Mouse (Mus musculus) heart, postnatal 0 days (tissue): ENCODE data around the gene Ehmt2. TPM values are rescaled to one million over a fixed set of nuclear protein-coding genes. Genes with fewer than 3 reads are reported as not detected.

Experiments
- ATAC-seq: fragments of 200-750 bp; cut with Nextera tagmentation; 2 replicates; pipeline ENCODE4 v1.8.0; 2017; ENCODE audit warnings: low read depth, moderate number of reproducible peaks, moderate library complexity; ENCODE audit not compliant: insufficient read depth
- DNase-seq: peaks from one replicate; pipeline ENCODE4 v3.0.0-alpha.2; 2016; ENCODE audit warnings: low spot score
- H3K27ac ChIP-seq: fragments of 300-500 bp; sonication (generic); 2 replicates; pipeline ENCODE4 v1.5.1; 2014; ENCODE audit warnings: low read depth, mild to moderate bottlenecking
- H3K27me3 ChIP-seq: fragments of 300-500 bp; sonication (generic); 2 replicates; pipeline ENCODE4 v1.6.1; 2014; ENCODE audit warnings: low read length, mixed read lengths; ENCODE audit not compliant: control insufficient read depth, insufficient read depth
- H3K36me3 ChIP-seq: fragments of 300-500 bp; sonication (generic); replicated peaks from 2 replicates; pipeline ENCODE4 v1.6.1; 2014; ENCODE audit warnings: low read length, mixed read lengths; ENCODE audit not compliant: control insufficient read depth, insufficient read depth
- H3K4me1 ChIP-seq: fragments of 300-500 bp; sonication (generic); 2 replicates; pipeline ENCODE4 v1.6.1; 2014; ENCODE audit warnings: antibody characterized with exemption; ENCODE audit not compliant: control insufficient read depth, insufficient read depth
- H3K4me2 ChIP-seq: fragments of 300-500 bp; sonication (generic); 2 replicates; pipeline ENCODE4 v1.6.1; 2014; ENCODE audit warnings: low read depth, mild to moderate bottlenecking, low read length, moderate library complexity
- H3K4me3 ChIP-seq: fragments of 300-500 bp; sonication (generic); 2 replicates; pipeline ENCODE4 v1.5.1; 2014; ENCODE audit warnings: low read depth, low read length
- H3K9ac ChIP-seq: fragments of 300-500 bp; sonication (generic); replicated peaks from 2 replicates; pipeline ENCODE4 v1.6.1; 2014; ENCODE audit warnings: low read depth, low read length, mixed read lengths
- H3K9me3 ChIP-seq: fragments of 300-500 bp; sonication (generic); replicated peaks from 2 replicates; pipeline ENCODE4 v1.6.1; 2016; ENCODE audit warnings: low read length; ENCODE audit not compliant: control insufficient read depth
- CTCF ChIP-seq: IDR thresholded peaks from 2 replicates; pipeline ENCODE4 v1.5.1; 2016; ENCODE audit warnings: antibody characterized with exemption, control low read depth, low read depth
- EP300 ChIP-seq: IDR thresholded peaks from 2 replicates; pipeline ENCODE4 v1.6.1; 2016; ENCODE audit warnings: antibody characterized with exemption, low read depth
- WGBS: fragments of 180-500 bp; shearing (Covaris S2); extraction: QIAGEN DNeasy Blood & Tissue Kit; methylation state at CpG from one replicate; pipeline ENCODE4 v1.1.7; 2014; 5-methylcytosine and 5-hydroxymethylcytosine counted together
- polyA plus RNA-seq: library from polyadenylated mRNA; unstranded; fragments of >200 nt; fragmentation: Nextera tagmentation; extraction: Ambion mirVana; gene quantifications from 2 replicates; pipeline ENCODE4 v1.2.1, GENCODE M21; 2015
- total RNA-seq: library from RNA; depleted of rRNA; stranded (reverse); fragments of >200 nt; gene quantifications from 2 replicates; pipeline ENCODE4 v1.2.3, GENCODE M21; 2014; ENCODE audit warnings: low replicate concordance

Gene Ehmt2
- total and polyA plus RNA-seq, 2 experiments from 2014 or later = 17.6 to 80.3 TPM

DNA sequence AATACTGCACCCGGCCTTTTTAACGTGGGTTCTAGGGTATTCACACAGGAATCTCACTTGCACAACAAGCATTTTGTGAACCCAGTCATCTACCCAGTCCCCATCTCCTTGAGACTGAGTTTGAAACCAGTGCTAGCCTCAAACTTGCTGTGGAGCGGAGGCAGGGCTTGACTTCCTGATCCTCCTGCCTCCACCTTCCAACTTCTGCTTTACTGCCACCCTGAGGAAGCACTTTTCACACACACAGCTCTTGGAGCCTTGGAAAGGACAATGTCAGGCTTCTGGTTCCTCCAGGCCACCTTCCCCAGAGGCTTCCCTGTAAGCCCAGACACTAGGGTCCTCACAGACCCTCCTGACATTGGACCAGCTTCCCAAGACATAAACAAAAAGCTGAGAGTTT is 14.9 kb upstream of the Ehmt2 start:
- Histone ChIP-seq H3K9ac (no peak overlapping the region), H3K36me3 (no peaks in the 10 kb centered on the region), H3K27me3 (no peaks in the 10 kb centered on the region), H3K4me2 (no peak overlapping the region), H3K9me3 (no peaks in the 10 kb centered on the region), H3K4me3 (no peak overlapping the region), H3K27ac (no peak overlapping the region), H3K4me1 (no peaks in the 10 kb centered on the region)
- ATAC-seq (no peak), DNase-seq (no peak)
- WGBS = 60% methylated on average over 3 of the region's 3 CpGs
- no peak for TF ChIP-seq CTCF
- no peak for TF ChIP-seq EP300

GRCm38 (mm10) chr17:34884704-34885103 is 13.6 kb upstream of the Ehmt2 start:
- no peak for ATAC-seq
- H3K9ac ChIP-seq = no peak overlapping the region
- H3K9me3 ChIP-seq = no peaks in the 10 kb centered on the region
- H3K4me2 ChIP-seq = no peak overlapping the region
- no peak overlapping the region for H3K4me3 ChIP-seq
- no peaks in the 10 kb centered on the region for H3K4me1 ChIP-seq
- no peaks in the 10 kb centered on the region for H3K27me3 ChIP-seq
- TF ChIP-seq EP300 (no peak), CTCF (no peak)
- no peak overlapping the region for H3K27ac ChIP-seq
- no peak for DNase-seq
- no peaks in the 10 kb centered on the region for H3K36me3 ChIP-seq
- 82% methylated on average over 6 of the region's 6 CpGs for WGBS

DNA sequence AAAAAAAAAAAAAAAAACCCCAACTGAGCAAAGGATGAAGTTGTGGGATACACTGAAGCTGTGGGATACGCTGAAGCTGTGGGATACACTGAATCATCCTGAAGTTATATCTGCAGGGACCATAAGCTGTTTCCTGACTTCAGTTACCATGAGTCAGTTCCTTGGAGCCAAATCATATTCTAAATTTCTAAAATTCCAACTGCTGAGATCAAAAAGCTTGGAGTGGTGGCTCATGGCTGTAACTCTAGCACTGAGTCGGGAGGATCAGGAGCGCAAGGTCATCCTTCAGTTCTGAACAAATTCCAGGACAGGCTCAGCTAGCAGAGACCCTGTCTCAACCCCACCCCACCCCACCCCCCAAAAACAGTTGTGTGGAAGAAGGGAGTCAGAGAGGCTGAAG is 12.7 kb upstream of the Ehmt2 start:
- DNase-seq (no peak), ATAC-seq (no peak)
- H3K4me2 ChIP-seq = no peak overlapping the region
- no peaks in the 10 kb centered on the region for H3K9me3 ChIP-seq
- H3K27me3 ChIP-seq = no peaks in the 10 kb centered on the region
- H3K9ac ChIP-seq = no peak overlapping the region
- no peaks in the 10 kb centered on the region for H3K4me1 ChIP-seq
- H3K4me3 ChIP-seq = no peak overlapping the region
- no peak for TF ChIP-seq CTCF
- no peak for TF ChIP-seq EP300
- H3K27ac ChIP-seq = no peak overlapping the region
- WGBS = 53% methylated on average over 3 of the region's 3 CpGs
- H3K36me3 ChIP-seq = no peaks in the 10 kb centered on the region

DNA sequence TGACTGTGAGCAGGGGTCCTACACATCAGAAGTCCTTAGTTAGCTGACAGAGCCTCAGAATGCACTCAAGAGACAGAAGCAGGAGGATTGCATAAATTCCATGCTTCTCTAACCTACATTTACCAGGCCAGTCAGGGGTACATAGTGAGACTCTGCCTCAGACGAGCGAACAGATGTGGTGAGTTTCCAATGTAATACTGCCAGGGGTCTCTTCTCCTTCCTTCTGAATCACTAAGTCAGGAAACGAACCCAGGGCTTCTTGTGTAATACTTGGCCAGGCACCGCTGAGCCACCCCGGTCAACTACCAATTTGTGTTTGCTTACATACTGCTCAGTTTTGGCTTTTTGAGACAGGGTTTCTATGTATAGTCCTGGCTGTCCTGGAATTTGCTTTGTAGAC is 10.3 kb upstream of the Ehmt2 start:
- no peaks in the 10 kb centered on the region for H3K36me3 ChIP-seq
- no peak for TF ChIP-seq CTCF
- TF ChIP-seq EP300 = no peak
- ATAC-seq = no peak
- no peaks in the 10 kb centered on the region for H3K4me1 ChIP-seq
- H3K27ac ChIP-seq = no peak overlapping the region
- no peak overlapping the region for H3K9ac ChIP-seq
- 85% methylated on average over 5 of the region's 5 CpGs for WGBS
- H3K27me3 ChIP-seq = no peaks in the 10 kb centered on the region
- no peak overlapping the region for H3K4me2 ChIP-seq
- DNase-seq = no peak
- H3K4me3 ChIP-seq = no peak overlapping the region
- no peaks in the 10 kb centered on the region for H3K9me3 ChIP-seq

GRCm38 (mm10) chr17:34890074-34890743 is 8.1 kb upstream of the Ehmt2 start:
- no peak overlapping the region for H3K4me3 ChIP-seq
- no peak for DNase-seq
- no peaks in the 10 kb centered on the region for H3K36me3 ChIP-seq
- no peak for TF ChIP-seq CTCF
- TF ChIP-seq EP300 = no peak
- no peak overlapping the region for H3K9ac ChIP-seq
- 83% methylated on average over 12 of the region's 12 CpGs for WGBS
- no peak for ATAC-seq
- no peaks in the 10 kb centered on the region for H3K27me3 ChIP-seq
- H3K27ac ChIP-seq = no peak overlapping the region
- H3K4me2 ChIP-seq = no peak overlapping the region
- no peaks in the 10 kb centered on the region for H3K9me3 ChIP-seq
- H3K4me1 ChIP-seq = peaks cover 9% of the 10 kb centered on the region

DNA sequence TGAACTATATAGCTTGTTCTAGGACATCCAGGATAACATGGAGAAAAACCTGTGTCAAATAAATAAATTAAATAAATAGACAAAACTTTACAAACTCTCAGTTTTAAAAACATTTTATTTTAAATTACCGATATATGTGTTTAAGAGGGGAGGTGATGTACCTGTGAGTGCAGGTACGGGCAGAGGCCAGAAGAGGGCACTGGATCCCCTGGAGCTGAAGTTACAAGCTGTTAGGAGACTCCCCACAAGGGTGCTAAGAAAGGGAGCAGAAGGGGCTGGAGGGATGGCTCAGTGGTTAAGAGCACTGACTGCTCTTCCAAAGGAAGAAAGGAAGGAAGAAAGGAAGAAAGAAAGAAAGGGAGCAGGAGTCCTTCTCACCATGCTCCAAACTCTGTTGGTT is 6.9 kb upstream of the Ehmt2 start:
- Histone ChIP-seq H3K4me2 (no peak overlapping the region), H3K4me1 (peaks cover 9% of the 10 kb centered on the region), H3K27ac (no peak overlapping the region), H3K9me3 (no peaks in the 10 kb centered on the region), H3K27me3 (no peaks in the 10 kb centered on the region), H3K4me3 (no peak overlapping the region), H3K36me3 (no peaks in the 10 kb centered on the region), H3K9ac (no peak overlapping the region)
- TF ChIP-seq CTCF (no peak), EP300 (no peak)
- ATAC-seq = no peak
- DNase-seq = no peak
- WGBS = 86% methylated on average over 2 of the region's 2 CpGs
